Mouse (Mus musculus) retina, embryonic 14.5 days (tissue): ENCODE results near the gene Hunk.

Source experiments
- DNase-seq: peaks from one replicate; pipeline ENCODE4 v3.0.0-alpha.2; 2015; ENCODE audit warnings: low spot score

Gene Hunk

GRCm38 (mm10) chr16:90385688-90386513 is at the start of gene Hunk:
Gene Hunk, plus strand, starts transcription at chr16:90386013.
- DNase-seq, result peak; percentile 80

GRCm38 (mm10) chr16:90339026-90339425 is 46.8 kb upstream of the Hunk start:
- no peak for DNase-seq

- DNase-seq, result no peak
These were observed 44.7 kb upstream of the Hunk start for GRCm38 (mm10) chr16:90341086-90341485.

- no peak for DNase-seq
These were observed 35.9 kb upstream of the Hunk start for GRCm38 (mm10) chr16:90349700-90350548.

- DNase-seq, result no peak
These were observed 34.1 kb upstream of the Hunk start for GRCm38 (mm10) chr16:90351726-90352125.

GRCm38 (mm10) chr16:90352691-90353090 is 33.1 kb upstream of the Hunk start:
- DNase-seq, result no peak

- DNase-seq, result no peak
These were observed 32.7 kb upstream of the Hunk start for GRCm38 (mm10) chr16:90353156-90353555.

GRCm38 (mm10) chr16:90359329-90359728 is 26.5 kb upstream of the Hunk start:
- no peak for DNase-seq

GRCm38 (mm10) chr16:90359750-90360149 is 26.1 kb upstream of the Hunk start:
- no peak for DNase-seq

- DNase-seq, result no peak
These were observed 25.5 kb upstream of the Hunk start for GRCm38 (mm10) chr16:90360327-90360726.

GRCm38 (mm10) chr16:90362926-90363325 is 22.9 kb upstream of the Hunk start:
- no peak for DNase-seq

- peak; percentile 89 for DNase-seq
These were observed 5.9 kb upstream of the Hunk start for GRCm38 (mm10) chr16:90379897-90380296.

GRCm38 (mm10) chr16:90381633-90382032 is 4.2 kb upstream of the Hunk start:
- DNase-seq, result peak; percentile 27

- DNase-seq, result no peak
These were observed 3.0 kb upstream of the Hunk start for GRCm38 (mm10) chr16:90382701-90383280.

GRCm38 (mm10) chr16:90384058-90384457 is 1.8 kb upstream of the Hunk start:
- no peak for DNase-seq

- DNase-seq, result peak; percentile 70
These were observed 967 bp upstream of the Hunk start for GRCm38 (mm10) chr16:90384846-90385245.

- no peak for DNase-seq
These were observed 506 bp upstream of the Hunk start for GRCm38 (mm10) chr16:90385326-90385687.

- DNase-seq, result peak; percentile 76
These were observed 824 bp downstream of the Hunk start for GRCm38 (mm10) chr16:90386514-90387160.

GRCm38 (mm10) chr16:90387161-90387671 is 1.4 kb downstream of the Hunk start:
- DNase-seq, result peak; percentile 68

- no peak for DNase-seq
These were observed 2.1 kb downstream of the Hunk start for GRCm38 (mm10) chr16:90387961-90388360.

GRCm38 (mm10) chr16:90389103-90389750 is 3.4 kb downstream of the Hunk start:
- DNase-seq, result no peak
